Mouse (Mus musculus): Measurements from ENCODE around the gene St3gal4.

- TF ChIP-seq POLR2A (IDR thresholded peaks at IDR 0.05; ENCODE audit: control insufficient read depth in 1 of 2, insufficient read depth in 1 of 2, low read depth in 1 of 2, low read length in 2 of 2, poor library complexity in 1 of 2) = no peak
- no peak for TF ChIP-seq ZNF384 (IDR thresholded peaks at IDR 0.05; ENCODE audit: low read depth, low read length)
- no peak for TF ChIP-seq CTCF (IDR thresholded peaks at IDR 0.05 in 2 of 3, conservative IDR thresholded peaks at IDR 0.05 in 1 of 3; ENCODE audit: control insufficient read depth in 1 of 3, insufficient read depth in 1 of 3, low read depth in 2 of 3, low read length in 3 of 3, poor library complexity in 1 of 3, severe bottlenecking in 1 of 3)
- no peak for TF ChIP-seq ZMIZ1 (IDR thresholded peaks at IDR 0.05; ENCODE audit: low read depth, low read length)
- no peak for TF ChIP-seq ETS1 (IDR thresholded peaks at IDR 0.05; ENCODE audit: low read depth, low read length)
- TF ChIP-seq GATA1 (IDR thresholded peaks at IDR 0.05; ENCODE audit: low read depth, low read length) = no peak
- no peak for TF ChIP-seq EP300 (IDR thresholded peaks at IDR 0.05; ENCODE audit: low read depth in 1 of 2, low read length in 2 of 2)
- no peak for TF ChIP-seq UBTF (IDR thresholded peaks at IDR 0.05; ENCODE audit: borderline replicate concordance, insufficient read depth, low read depth, low read length)
- no peak for TF ChIP-seq TBP (IDR thresholded peaks at IDR 0.05; ENCODE audit: low read depth, low read length)
- TF ChIP-seq MAZ (IDR thresholded peaks at IDR 0.05; ENCODE audit: low read depth, low read length) = no peak
- TF ChIP-seq MEF2A (IDR thresholded peaks at IDR 0.05; ENCODE audit: extremely low read depth, insufficient replicate concordance, low read depth, low read length, poor library complexity, severe bottlenecking) = no peak
- no peak for TF ChIP-seq BHLHE40 (IDR thresholded peaks at IDR 0.05; ENCODE audit: borderline replicate concordance, low read depth, low read length)
- TF ChIP-seq NELFE (IDR thresholded peaks at IDR 0.05; ENCODE audit: low read depth, low read length) = no peak
Observed at GRCm38 (mm10) chr9:35107396-35107795, 11.7 kb downstream of the St3gal4 start.

Measured in MEL (cell line).